Mouse (Mus musculus) megakaryocyte progenitor cell, adult 5-6 weeks (primary cell): ENCODE data around the gene Trpv2. TPM values are rescaled to one million over a fixed set of nuclear protein-coding genes. Genes with fewer than 3 reads are reported as not detected.
A peak's percentile ranks its signal among the peaks of the same experiment; 100 is the strongest.

Experiments used
- ATAC-seq: replicated peaks from 2 replicates; pipeline ENCODE4 v1.8.0; 2016; ENCODE audit warnings: mild to moderate bottlenecking, moderate TSS enrichment, inconsistent platforms; ENCODE audit not compliant: poor library complexity
- total RNA-seq, 2 experiments: library from RNA; stranded (forward) in 1 of 2; stranded (reverse) in 1 of 2; fragments of 157-497, 149-512 nt in 1 of 2; fragments of 200-1000 nt in 1 of 2; gene quantifications; 2 replicates each; pipeline versions ENCODE4 v1.2.3 to v1.2.4; 2015 to 2017

Gene Trpv2
- total RNA-seq, 2 experiments from 2014 or later: 9.0 to 10.5 TPM

- ATAC-seq: peak; percentile 70
Measured at GRCm38 (mm10) chr11:62602619-62603311, 28.5 kb downstream of the Trpv2 start.

GRCm38 (mm10) chr11:62603312-62604056, 29.2 kb downstream of the Trpv2 start:
- peak; percentile 1 for ATAC-seq

DNA sequence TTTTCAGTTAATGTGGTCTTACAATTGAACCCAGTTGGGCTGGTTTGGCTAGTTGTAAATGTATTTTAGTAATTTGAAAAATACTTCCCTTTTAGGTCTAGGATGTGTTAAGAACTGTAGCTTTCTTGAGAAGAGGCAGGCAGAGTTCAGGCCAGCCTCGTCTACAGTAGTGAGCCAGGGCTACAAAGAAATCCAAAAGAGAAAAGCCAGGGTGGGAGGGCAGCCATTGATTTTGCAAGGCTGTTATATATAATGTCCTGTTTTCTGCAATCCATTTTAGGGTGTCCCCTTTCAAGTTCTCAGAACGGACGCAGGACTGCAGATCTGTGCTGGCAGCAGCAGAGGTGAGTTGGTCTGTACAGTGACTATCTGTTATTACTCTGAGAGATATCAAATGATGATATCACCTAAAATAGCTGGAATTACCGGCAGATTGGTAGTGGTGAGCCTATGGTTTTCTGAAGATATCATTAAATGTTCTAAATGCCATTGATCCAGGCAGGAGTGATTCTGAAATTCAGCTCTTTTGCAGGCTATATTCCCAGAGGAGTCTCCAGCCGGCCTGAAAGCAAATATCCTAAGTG, 29.9 kb downstream of the Trpv2 start:
- no peak for ATAC-seq

DNA sequence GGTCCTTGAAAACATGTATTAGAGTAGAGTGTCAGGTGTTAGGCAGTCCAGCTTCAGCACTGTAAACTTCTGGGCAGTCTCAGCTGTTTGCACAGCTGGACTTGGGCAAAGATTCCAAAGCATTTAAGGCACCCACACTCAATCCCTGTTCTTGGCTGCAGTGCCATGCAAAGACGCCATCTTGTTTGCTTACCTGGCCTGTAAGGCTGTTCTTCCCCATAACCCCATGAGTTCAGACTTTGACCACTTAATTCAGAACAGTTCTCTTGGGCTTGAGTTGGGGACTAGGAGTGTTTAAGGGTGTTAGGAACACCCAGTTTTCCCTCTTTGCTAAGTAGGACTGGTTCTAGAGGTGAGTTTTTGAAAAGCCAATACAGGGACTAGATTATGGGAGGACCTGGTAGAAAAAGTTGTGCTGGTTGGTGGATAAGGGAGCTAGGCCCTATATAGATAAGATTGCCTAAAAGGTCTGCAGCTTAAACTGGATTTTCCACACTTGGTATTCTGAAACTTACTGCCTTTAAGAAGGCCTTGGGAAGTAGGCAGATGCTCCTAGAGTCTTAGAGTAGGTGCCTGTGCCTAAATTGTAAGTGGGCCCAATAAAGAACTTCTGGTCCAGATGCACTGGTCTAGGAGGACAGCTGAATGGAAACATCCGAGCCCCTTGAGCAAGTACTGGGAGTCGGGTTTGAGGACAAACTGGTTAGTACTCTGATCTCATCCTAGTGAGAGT, 30.8 kb downstream of the Trpv2 start:
- ATAC-seq: no peak

- no peak for ATAC-seq
Measured at GRCm38 (mm10) chr11:62605619-62606298, 31.5 kb downstream of the Trpv2 start.

DNA sequence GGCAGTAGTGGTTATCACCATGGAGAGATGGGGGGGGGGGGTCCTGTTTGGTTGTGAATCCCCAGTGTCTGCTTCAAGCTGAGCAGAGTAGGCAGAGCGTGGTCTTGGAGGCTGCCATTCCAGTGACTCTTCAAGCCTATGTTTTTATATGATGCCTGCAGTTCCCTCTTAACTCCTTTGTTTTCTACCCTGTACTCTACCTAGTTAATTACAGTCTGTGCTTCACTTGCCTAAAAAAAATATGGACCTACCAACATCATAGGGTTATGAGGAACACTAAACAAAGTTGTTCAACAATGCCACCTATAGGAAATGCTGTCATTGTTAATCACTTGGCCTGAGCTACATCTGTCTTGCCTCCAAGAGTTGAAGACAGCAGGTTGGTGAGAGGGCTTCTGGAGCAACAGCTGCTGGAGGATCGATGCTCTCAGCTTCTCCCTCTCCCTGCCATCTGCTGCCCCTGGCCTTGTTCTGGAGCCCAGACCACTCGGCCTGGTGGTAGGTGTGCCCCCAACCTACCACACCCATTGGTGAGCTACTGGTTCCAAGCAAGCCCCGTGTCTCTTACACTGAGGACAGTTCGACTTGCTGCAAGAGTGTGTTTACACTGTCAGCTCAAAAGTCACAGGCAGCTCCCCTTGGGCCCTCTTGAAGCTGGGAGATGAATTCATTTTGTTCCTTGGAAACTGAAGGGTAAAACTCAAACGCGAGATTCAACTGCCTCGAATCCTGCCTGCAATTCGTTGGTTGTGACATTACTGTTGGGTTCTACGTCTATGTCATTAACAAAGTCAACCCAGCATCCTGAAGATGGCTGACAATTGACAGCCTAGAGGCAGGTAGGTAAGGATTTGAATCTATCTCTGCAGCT, 32.2 kb downstream of the Trpv2 start:
- peak; percentile 4 for ATAC-seq

DNA sequence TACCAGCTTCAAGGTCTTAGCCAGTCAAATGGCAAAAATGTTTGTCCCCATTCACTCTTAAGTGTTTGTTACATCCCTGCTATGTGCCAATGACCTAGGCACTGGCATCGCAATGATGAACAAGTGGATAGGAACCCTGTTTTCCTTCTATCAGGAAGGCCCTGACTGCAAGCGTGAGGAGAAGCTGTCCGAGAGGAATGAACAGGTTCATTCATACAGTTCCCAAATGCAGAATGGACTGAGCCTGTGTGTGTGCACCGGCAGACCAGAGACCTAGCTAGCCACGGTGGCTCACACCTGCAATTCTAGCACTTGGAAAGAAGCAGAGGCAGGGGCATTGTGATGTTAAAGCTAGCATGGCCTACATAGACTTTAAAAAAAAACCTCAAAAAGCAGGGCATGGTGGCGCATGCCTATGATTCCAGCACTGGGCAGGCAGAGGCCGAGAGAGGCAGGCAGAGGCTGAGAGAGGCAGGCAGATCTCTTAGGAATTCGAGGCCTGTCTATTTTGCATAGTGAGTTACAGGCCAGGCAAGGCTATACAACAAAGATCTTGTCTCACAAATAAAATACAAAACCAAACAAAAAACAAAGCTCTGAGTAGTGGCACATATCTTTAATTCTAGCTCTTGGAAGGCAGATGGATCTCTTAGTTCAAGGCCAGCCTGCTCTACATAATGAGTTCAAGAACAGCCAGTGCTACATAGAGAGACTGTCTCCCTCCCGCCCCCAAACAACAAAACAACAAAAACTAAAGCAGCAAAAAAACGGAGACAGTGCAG, 33.1 kb downstream of the Trpv2 start:
- no peak for ATAC-seq

- ATAC-seq: no peak
Measured at GRCm38 (mm10) chr11:62607952-62608201, 33.6 kb downstream of the Trpv2 start.

DNA sequence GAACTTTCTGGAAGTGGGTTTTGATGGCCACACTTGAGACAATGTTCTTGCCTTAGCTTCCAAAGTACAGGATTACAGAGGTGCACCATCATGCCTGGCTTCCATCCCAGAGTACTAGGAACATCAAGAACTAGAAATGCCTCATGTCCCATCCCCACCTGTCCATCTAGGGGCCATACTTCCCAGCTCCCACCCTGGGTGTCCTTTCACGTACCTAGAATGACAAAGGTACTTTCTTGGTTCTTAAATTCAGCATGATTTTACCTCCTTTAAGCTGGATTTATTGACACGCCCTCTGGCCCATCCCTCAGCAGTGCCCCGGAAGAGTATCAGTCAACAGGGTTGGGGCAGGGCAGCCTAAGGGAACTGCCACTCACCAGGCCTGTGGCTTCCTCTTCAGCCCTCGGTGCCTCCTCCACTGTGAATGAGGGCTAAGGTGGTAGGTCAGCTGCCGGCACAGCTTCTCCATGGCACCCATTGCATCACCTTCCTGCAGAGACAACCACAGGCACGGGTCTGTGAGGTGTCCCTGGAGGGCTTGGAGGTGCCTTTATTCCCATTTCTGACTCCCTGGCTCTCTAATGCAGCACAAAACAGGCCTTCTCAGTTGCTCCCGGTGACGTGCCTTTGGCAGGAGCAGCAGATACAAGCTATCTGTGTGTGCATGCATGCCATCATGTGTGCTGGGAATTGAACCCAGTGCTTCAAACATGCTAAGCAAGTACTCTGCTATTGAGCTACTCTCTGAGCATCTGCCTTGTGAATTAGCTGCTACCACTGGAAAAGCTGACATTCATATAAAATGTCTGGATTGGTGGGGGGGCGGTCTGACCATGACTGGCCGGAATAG, 34.8 kb downstream of the Trpv2 start:
- ATAC-seq: peak; percentile 58

DNA sequence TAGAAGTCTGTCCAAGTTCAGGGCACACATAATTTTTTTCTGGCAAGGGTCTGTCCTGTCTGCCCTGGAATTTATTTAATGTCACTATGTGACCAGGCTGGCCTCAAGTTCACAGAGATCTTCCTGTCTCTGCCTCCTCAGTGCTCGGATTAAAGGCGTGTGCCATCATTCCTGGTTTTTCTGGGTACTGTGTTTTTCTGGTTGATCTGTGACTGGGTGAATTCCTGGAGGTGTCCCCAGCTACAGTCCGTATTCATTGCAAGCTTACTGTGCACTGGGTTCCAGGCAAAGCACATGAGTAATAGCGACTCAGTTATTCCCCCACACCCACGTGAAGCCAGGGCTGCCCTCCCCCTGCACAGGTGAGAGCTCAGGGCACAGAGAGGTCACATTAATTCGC, 36.0 kb downstream of the Trpv2 start:
- ATAC-seq: no peak

DNA sequence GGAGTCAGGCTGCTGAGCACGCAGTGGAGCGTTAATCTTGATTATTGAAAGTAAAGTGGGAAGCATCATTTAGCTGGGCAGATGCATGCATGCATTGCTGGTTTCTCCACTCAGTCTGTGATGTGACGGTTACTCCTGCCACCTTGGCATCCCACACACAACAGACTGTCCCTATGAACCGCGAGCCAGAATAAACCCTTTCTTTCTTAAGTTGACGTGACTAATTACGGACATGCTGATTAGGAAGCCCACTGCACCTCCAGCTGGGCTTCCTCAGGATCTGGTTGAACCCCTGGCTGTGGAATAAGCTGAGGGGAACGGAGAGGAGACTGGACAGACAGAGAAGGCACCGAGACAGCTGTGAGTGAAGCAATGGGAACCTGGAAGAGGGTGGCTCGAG, 38.3 kb downstream of the Trpv2 start:
- ATAC-seq: no peak

DNA sequence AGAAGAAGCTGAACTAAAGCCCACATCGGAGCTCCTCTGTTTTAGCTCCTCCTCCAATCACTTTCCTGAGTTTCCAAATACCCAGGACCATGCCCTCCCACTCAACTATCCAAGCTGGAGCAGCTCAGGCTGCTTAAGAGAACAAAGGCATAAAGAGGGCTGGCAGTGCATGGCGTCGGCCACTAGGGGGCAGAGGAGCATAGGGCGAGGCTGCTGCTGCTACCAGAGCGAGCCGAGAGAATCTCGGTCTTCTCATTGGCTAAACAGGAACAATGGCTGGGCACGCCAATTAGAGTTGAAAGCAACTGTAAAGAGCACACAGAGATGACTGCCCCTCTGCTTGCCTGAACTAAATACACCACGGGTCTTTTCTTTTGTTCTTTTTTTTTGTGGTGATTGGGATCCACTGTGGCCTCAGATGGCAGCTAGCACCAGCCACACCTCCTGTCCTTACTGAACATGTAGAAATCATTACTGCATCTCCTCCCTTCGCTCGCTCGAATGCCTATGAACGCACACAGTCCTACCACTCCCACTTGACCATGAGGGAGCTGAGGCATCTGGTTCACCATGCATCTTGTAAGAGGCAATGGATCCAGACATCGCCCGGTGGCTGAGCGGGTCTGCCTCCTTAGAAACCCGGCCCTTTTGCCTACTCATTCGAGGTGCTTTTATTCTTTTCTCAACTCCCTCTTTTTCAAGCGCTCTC, 39.5 kb downstream of the Trpv2 start:
- peak; percentile 91 for ATAC-seq

DNA sequence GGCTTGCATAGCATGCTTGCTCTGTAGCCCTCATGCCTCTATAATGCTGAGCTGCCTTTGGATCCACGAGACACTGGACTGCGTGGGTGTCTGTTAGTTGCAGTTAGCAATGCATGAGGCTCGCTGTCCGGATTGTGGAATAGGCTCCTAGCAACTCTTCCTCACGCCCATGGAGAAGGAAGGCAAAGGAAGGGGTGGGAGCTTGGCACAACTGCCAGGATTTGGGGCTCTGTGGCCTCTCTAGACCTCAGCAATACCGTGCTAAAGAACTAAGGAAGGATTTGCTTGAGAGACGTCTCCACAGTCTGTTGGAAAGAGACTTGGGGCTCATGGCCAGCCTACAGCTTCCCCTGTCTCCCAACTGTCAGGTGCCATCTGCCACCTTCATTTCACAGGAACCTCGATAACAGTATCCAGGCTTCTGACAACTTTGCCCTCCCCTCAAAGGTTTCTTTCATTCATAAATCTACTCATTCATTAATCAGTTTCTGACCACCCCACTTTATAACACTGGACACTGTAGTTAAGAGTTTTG, 40.7 kb downstream of the Trpv2 start:
- no peak for ATAC-seq

- ATAC-seq: no peak
Measured at GRCm38 (mm10) chr11:62615456-62615855, 41.2 kb downstream of the Trpv2 start.

- 0 out of 2 replicates have a peak, but pooled peaks have one; percentile 24 for ATAC-seq
Measured at GRCm38 (mm10) chr11:62621079-62621478, 46.8 kb downstream of the Trpv2 start.

GRCm38 (mm10) chr11:62621586-62622283, 47.4 kb downstream of the Trpv2 start:
- ATAC-seq: peak; percentile 62

GRCm38 (mm10) chr11:62622850-62623249, 48.6 kb downstream of the Trpv2 start:
- ATAC-seq: no peak
